Mouse (Mus musculus): ENCODE measurements at regions not wholly inside any gene's neighbourhood (a gene's known extent, or its start where the extent isn't known, plus 50 kb on each side); places are given as distances from the start of the nearest gene placed in this dataset.

DNA sequence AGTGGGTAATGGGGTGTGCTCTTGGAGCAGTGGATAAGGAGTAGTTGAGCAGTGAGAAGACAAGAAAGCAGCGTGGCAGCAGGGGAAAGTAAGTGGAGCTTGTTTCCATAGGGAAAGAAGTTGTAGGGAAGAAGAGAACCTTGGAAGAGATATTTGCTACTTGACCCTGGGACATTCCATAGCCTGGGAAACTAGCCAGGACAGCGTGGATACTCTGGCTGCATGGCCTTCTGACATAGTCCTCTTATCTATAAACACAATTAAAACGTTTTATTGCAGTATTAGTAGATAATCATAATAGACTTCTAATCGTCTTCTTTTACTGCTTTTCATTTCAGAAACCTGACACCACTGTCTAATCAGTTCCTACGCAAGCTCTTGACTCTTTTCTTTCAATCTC lies 207.4 kb upstream of the Gm6812 start:
- CTCF ChIA-PET: no interaction called here
- in situ Hi-C loops (cut with MboI; ENCODE audit: low pct_unique_long_range_greater_than_20kb): no loop called here
- ATAC-seq: no peak
- no peak for TF ChIP-seq CTCF (IDR thresholded peaks at IDR 0.05)
- no peak for DNase-seq (ENCODE audit: low read depth, low spot score)
- H3K27me3 ChIP-seq: peaks cover 51% of the 10 kb centered on the region
- POLR2A ChIA-PET: no interaction called here

Measured in Patski (cell line).